Mouse (Mus musculus): Measurements from ENCODE around the gene Opn1sw. TPM values are rescaled to one million over a fixed set of nuclear protein-coding genes. Genes with fewer than 3 reads are reported as not detected.
"Not testable (repeated sequence)": the region's sequence is repeated elsewhere in the genome, so short reads cannot be mapped to it uniquely, and the experiment has no call there.

Gene Opn1sw
- total RNA-seq, 4 experiments from 2014 or later, result 0.37 to 0.87 (median 0.44) TPM; not detected in 1

- DNase-seq (ENCODE audit: low spot score in 2 of 2), result peak; percentile 98
Observed at GRCm38 (mm10) chr6:29347665-29348370, 40.5 kb downstream of the Opn1sw start, which contains the start of gene Calu. Calu (plus strand) TSS chr6:29348069.

- no peak for DNase-seq (ENCODE audit: low spot score in 2 of 2)
Observed at GRCm38 (mm10) chr6:29347189-29347588, 41.1 kb downstream of the Opn1sw start.

- not testable (repeated sequence) for DNase-seq (ENCODE audit: low spot score in 2 of 2)
Observed at GRCm38 (mm10) chr6:29346512-29346911, 41.8 kb downstream of the Opn1sw start.

- no peak for DNase-seq (ENCODE audit: low spot score in 2 of 2)
Observed at GRCm38 (mm10) chr6:29329514-29329913, 58.8 kb downstream of the Opn1sw start.

GRCm38 (mm10) chr6:29326961-29327360 is 61.3 kb downstream of the Opn1sw start:
- DNase-seq (ENCODE audit: low spot score in 2 of 2), result no peak

Small RNA genes lying within 50 kb of the gene (microRNA-seq; reads per million reads assigned to microRNA genes)
- 0.66 to 1.7 reads per million in 2 experiments for gene Gm26220
- 0 reads per million in 2 experiments for gene Gm44354

Other genes starting within 250 kb of the Opn1sw start
- 10 to 100 TPM; 29.5 to 37.0 (median 34.2) TPM for gene Rbm28, start 223.5 kb downstream of the Opn1sw start, total RNA-seq (2022)
- gene Prrt4, start 208.9 kb downstream of the Opn1sw start, total RNA-seq (2022), result 1 to 10 TPM; 3.8 to 4.7 (median 4.4) TPM
- 10 to 100 TPM; 52.5 to 72.2 (median 59.0) TPM for gene Impdh1, start 172.1 kb downstream of the Opn1sw start, total RNA-seq (2022)
- 1 to 10 TPM; 5.2 to 8.6 (median 6.1) TPM for gene Hilpda, start 116.0 kb downstream of the Opn1sw start, total RNA-seq (2022)
- gene Fam71f2, start 108.9 kb downstream of the Opn1sw start, total RNA-seq (2022), result under 1 TPM in 3 of 4 experiments, not detected in 1; 0.57 to 0.68 (median 0.67) TPM
- not detected for gene Fam71f1, start 69.3 kb downstream of the Opn1sw start, total RNA-seq (2022)
- gene Calu, start 40.4 kb downstream of the Opn1sw start, total RNA-seq (2022), result 10 to 100 TPM; 63.5 to 67.6 (median 64.3) TPM
- gene Ccdc136, start 7.8 kb upstream of the Opn1sw start, total RNA-seq (2022), result 100 to 1,000 TPM in 2 of 4 experiments, 10 to 100 TPM in 2; 87.5 to 111 (median 103) TPM
- gene Flnc, start 44.8 kb upstream of the Opn1sw start, total RNA-seq (2022), result 1 to 10 TPM; 1.9 to 3.9 (median 2.9) TPM
- 100 to 1,000 TPM; 249 to 281 (median 259) TPM for gene Atp6v1f, start 79.2 kb upstream of the Opn1sw start, total RNA-seq (2022)
- under 1 TPM in 2 of 4 experiments, not detected in 2; 0.57 to 0.89 TPM for gene Atp6v1fnb, start 83.0 kb upstream of the Opn1sw start, total RNA-seq (2022)
- gene Kcp, start 119.5 kb upstream of the Opn1sw start, total RNA-seq (2022), result 1 to 10 TPM in 3 of 4 experiments, under 1 TPM in 1; 0.78 to 1.2 (median 1.1) TPM
- gene Irf5, start 138.2 kb upstream of the Opn1sw start, total RNA-seq (2022), result 10 to 100 TPM in 1 of 4 experiments, 1 to 10 TPM in 3; 4.7 to 10.3 (median 6.5) TPM
- gene Tnpo3, start 221.4 kb upstream of the Opn1sw start, total RNA-seq (2022), result 10 to 100 TPM; 64.5 to 75.1 (median 70.3) TPM